Mouse (Mus musculus) lung, postnatal 0 days (tissue): ENCODE results near the gene Dct.

Source experiments
- CTCF ChIP-seq: IDR thresholded peaks from 2 replicates; pipeline ENCODE4 v1.5.1; 2016; ENCODE audit warnings: antibody characterized with exemption, mild to moderate bottlenecking
- EP300 ChIP-seq: IDR thresholded peaks from 2 replicates; pipeline ENCODE4 v1.6.1; 2016; ENCODE audit warnings: antibody characterized with exemption, mild to moderate bottlenecking, control low read depth

GRCm38 (mm10) chr14:118051396-118051795 is 648 bp downstream of the Dct start:
- TF ChIP-seq CTCF = no peak
- no peak for TF ChIP-seq EP300
